8 mouse cellular contexts compared by ENCODE assay signal in the genomic region with DNA sequence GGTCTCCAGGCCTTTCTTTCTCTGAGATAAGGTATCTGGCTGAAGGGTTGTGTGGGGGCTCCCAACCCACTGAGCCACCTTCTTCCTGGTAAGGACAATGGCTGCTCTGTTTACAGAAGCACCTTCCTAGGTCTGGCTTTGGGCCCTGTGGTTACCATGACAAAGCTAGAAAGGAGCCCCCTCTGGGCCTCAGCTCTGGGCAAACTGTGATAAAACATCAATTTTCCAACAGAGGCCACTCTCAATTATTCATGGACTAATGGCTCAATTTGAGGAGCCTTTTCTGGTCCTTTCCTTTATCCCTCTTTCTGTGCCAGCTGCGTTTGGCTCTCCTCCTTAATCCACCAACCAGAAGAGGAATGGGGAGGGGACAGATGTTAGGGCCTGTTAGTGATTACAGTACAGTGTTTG.
A peak's percentile ranks its signal among the peaks of the same experiment; 100 is the strongest.
DNase-seq lines count a peak whose midpoint lies in the region; ATAC-seq and TF ChIP-seq lines count a peak whose summit lies in the region.
"Had no signal": no experiment of that assay in that cellular context is flagged by ENCODE, and none has a peak within 500 bp of the region (broad histone marks: within the 10 kb centered on the region; RNA-seq: fewer than 3 reads in every experiment).

No protein-coding gene starts in this region.

- no peaks in the 10 kb centered on the region for H3K27me3 ChIP-seq in lung, embryonic 16.5 days (ENCODE audit: control insufficient read depth, insufficient read depth, low read depth, low read length)
- H3K27me3 ChIP-seq in forebrain, embryonic 14.5 days (replicated peaks; ENCODE audit: control insufficient read depth, insufficient read depth, low read length): no peaks in the 10 kb centered on the region
- no peaks in the 10 kb centered on the region for H3K27me3 ChIP-seq in limb, embryonic 11.5 days (ENCODE audit: control insufficient read depth, insufficient read depth, low read length)
- H3K27me3 ChIP-seq in stomach, postnatal 0 days (ENCODE audit: control insufficient read depth, insufficient read depth, low read length): no peaks in the 10 kb centered on the region

- no peak overlapping the region for H3K9ac ChIP-seq in lung, embryonic 16.5 days (ENCODE audit: low read length)
- no peak overlapping the region for H3K9ac ChIP-seq in forebrain, embryonic 14.5 days (ENCODE audit: low read length)
- H3K9ac ChIP-seq in limb, embryonic 11.5 days (ENCODE audit: low read length): no peak overlapping the region
- H3K9ac ChIP-seq in stomach, postnatal 0 days (ENCODE audit: low read length): no peak overlapping the region
- H3K9ac ChIP-seq: liver, embryonic 14.5 days had no signal

- peaks cover 2% of the 10 kb centered on the region; the same call in 1 of the 2 replicates for H3K9me3 ChIP-seq in lung, embryonic 16.5 days (ENCODE audit: control insufficient read depth, low read length)
- H3K9me3 ChIP-seq in forebrain, embryonic 14.5 days (replicated peaks; ENCODE audit: control insufficient read depth, low read length): no peaks in the 10 kb centered on the region
- no peaks in the 10 kb centered on the region for H3K9me3 ChIP-seq in limb, embryonic 11.5 days (ENCODE audit: control insufficient read depth, low read length)
- H3K9me3 ChIP-seq in stomach, postnatal 0 days (ENCODE audit: control insufficient read depth, low read length): no peaks in the 10 kb centered on the region

- no peak for TF ChIP-seq CTCF in stomach, postnatal 0 days (IDR thresholded peaks at IDR 0.05; ENCODE audit: low read depth)

- no peaks in the 10 kb centered on the region for H3K36me3 ChIP-seq in lung, embryonic 16.5 days (ENCODE audit: control insufficient read depth, insufficient read depth, low read length)
- no peaks in the 10 kb centered on the region for H3K36me3 ChIP-seq in forebrain, embryonic 14.5 days (ENCODE audit: control insufficient read depth, insufficient read depth, low read length)
- H3K36me3 ChIP-seq in limb, embryonic 11.5 days (ENCODE audit: control insufficient read depth, insufficient read depth, low read length): no peaks in the 10 kb centered on the region
- no peaks in the 10 kb centered on the region for H3K36me3 ChIP-seq in stomach, postnatal 0 days (ENCODE audit: control insufficient read depth, insufficient read depth, low read length)

- H3K4me2 ChIP-seq in lung, embryonic 16.5 days (ENCODE audit: low read depth, low read length): no peak overlapping the region
- H3K4me2 ChIP-seq in forebrain, embryonic 14.5 days (ENCODE audit: low read length): no peak overlapping the region
- H3K4me2 ChIP-seq in limb, embryonic 11.5 days (ENCODE audit: low read depth, severe bottlenecking): no peak overlapping the region
- no peak overlapping the region for H3K4me2 ChIP-seq in stomach, postnatal 0 days (replicated peaks; ENCODE audit: low read depth)

- peaks cover 21% of the 10 kb centered on the region for H3K4me1 ChIP-seq in lung, embryonic 16.5 days (replicated peaks; ENCODE audit: control insufficient read depth, insufficient read depth, low read length)
- peaks cover 12% of the 10 kb centered on the region for H3K4me1 ChIP-seq in forebrain, embryonic 14.5 days (ENCODE audit: control insufficient read depth, insufficient read depth, low read length)
- peaks cover 7% of the 10 kb centered on the region; the same call in 1 of the 2 replicates for H3K4me1 ChIP-seq in limb, embryonic 11.5 days (ENCODE audit: control insufficient read depth, insufficient read depth, low read length)
- no peaks in the 10 kb centered on the region; the same call in none of the 2 replicates for H3K4me1 ChIP-seq in stomach, postnatal 0 days (replicated peaks; ENCODE audit: control insufficient read depth, insufficient read depth)

- H3K27ac ChIP-seq in lung, embryonic 16.5 days (ENCODE audit: low read length): no peak overlapping the region; the same call in 1 of the 2 replicates
- peak overlapping the region; percentile 46; the same call in 1 of the 2 replicates for H3K27ac ChIP-seq in forebrain, embryonic 14.5 days (ENCODE audit: low read depth, low read length)
- peak overlapping the region; percentile 52; the same call in 1 of the 2 replicates for H3K27ac ChIP-seq in limb, embryonic 11.5 days (replicated peaks; ENCODE audit: low read depth, low read length)
- peak overlapping the region; percentile 30; the same call in 1 of the 2 replicates for H3K27ac ChIP-seq in stomach, postnatal 0 days (replicated peaks)
- H3K27ac ChIP-seq: liver, embryonic 14.5 days had no signal

- TF ChIP-seq EP300 in stomach, postnatal 0 days (optimal IDR thresholded peaks at IDR 0.05): no peak

- 35% methylated on average over 1 of the region's 1 CpGs for WGBS in lung, embryonic 16.5 days
- WGBS in forebrain, embryonic 14.5 days: 0% methylated on average over 1 of the region's 1 CpGs
- WGBS in limb, embryonic 11.5 days: 28% methylated on average over 1 of the region's 1 CpGs
- 35% methylated on average over 1 of the region's 1 CpGs for WGBS in stomach, postnatal 0 days

- no peak for DNase-seq in lung, postnatal 36 days
- peak; percentile 72 for DNase-seq in forebrain, embryonic 14.5 days (ENCODE audit: low spot score)
- DNase-seq in limb, embryonic 11.5 days (ENCODE audit: low spot score): no peak
- no peak for DNase-seq in stomach, postnatal 0 days (ENCODE audit: low spot score)
- DNase-seq in adrenal gland, adult 8-10 months: no peak
- no peak for DNase-seq in urinary bladder, postnatal 4 days (ENCODE audit: low spot score in 2 of 2)

- H3K4me3 ChIP-seq in lung, embryonic 16.5 days (ENCODE audit: low read length): no peak overlapping the region
- H3K4me3 ChIP-seq in forebrain, embryonic 14.5 days (ENCODE audit: low read depth, low read length): no peak overlapping the region
- H3K4me3 ChIP-seq in limb, embryonic 11.5 days (ENCODE audit: low read depth, low read length): no peak overlapping the region
- H3K4me3 ChIP-seq in stomach, postnatal 0 days (ENCODE audit: low read depth, low read length): no peak overlapping the region

- peak; percentile 22; the same call in 1 of the 2 replicates for ATAC-seq in lung, embryonic 16.5 days (ENCODE audit: low read depth)
- peak; percentile 86 for ATAC-seq in forebrain, embryonic 14.5 days
- no peak for ATAC-seq in limb, embryonic 11.5 days (ENCODE audit: insufficient number of reproducible peaks, low FRiP score, low TSS enrichment, low read depth)
- ATAC-seq in stomach, postnatal 0 days (ENCODE audit: low FRiP score, low TSS enrichment): peak; percentile 24; the same call in 1 of the 2 replicates
